Mouse (Mus musculus) cerebellum, adult 2 months (tissue): ENCODE measurements at regions not wholly inside any gene's neighbourhood (a gene's known extent, or its start where the extent isn't known, plus 50 kb on each side); places are given as distances from the start of the nearest gene placed in this dataset.

ENCODE experiments used
- DNase-seq, 2 experiments: peaks; one replicate each; pipeline ENCODE4 v3.0.0; 2021
- H3K27ac ChIP-seq: fragments of 200-500 bp; 2 replicates; pipeline ENCODE4 v1.5.1; 2012; ENCODE audit warnings: low read length, control low read depth, inconsistent platforms; ENCODE audit not compliant: insufficient read depth
- H3K27me3 ChIP-seq: fragments of 200-500 bp; 2 replicates; pipeline ENCODE4 v1.6.1; 2012; ENCODE audit warnings: inconsistent platforms, mild to moderate bottlenecking, low read length, moderate library complexity; ENCODE audit not compliant: control insufficient read depth, insufficient read depth
- H3K4me1 ChIP-seq: fragments of 200-500 bp; 2 replicates; pipeline ENCODE4 v1.6.1; 2011; ENCODE audit warnings: low read length; ENCODE audit not compliant: control insufficient read depth, insufficient read depth
- H3K4me3 ChIP-seq: fragments of 200-500 bp; replicated peaks from 2 replicates; pipeline ENCODE3; 2011; ENCODE audit warnings: mild to moderate bottlenecking, low read depth, low read length, control low read depth; ENCODE audit not compliant: insufficient read depth
- CTCF ChIP-seq: fragments of 200-500 bp; IDR thresholded peaks from 2 replicates; pipeline ENCODE4 v1.5.1; 2011; ENCODE audit warnings: low read depth, mild to moderate bottlenecking, control low read depth, low read length, moderate library complexity, borderline replicate concordance; ENCODE audit not compliant: insufficient read depth
- POLR2A ChIP-seq: fragments of 200-500 bp; IDR thresholded peaks from 2 replicates; pipeline ENCODE4 v1.6.1; 2011; ENCODE audit warnings: low read length, control low read depth, borderline replicate concordance; ENCODE audit not compliant: insufficient read depth
- WGBS: fragments of 180-500 bp; shearing (Covaris S2); methylation state at CpG from one replicate; pipeline ENCODE4 v1.1.7; 2018; 5-methylcytosine and 5-hydroxymethylcytosine counted together

GRCm38 (mm10) chr6:16281938-16282337 lies 561.5 kb downstream of the Mdfic start:
- H3K27me3 ChIP-seq, result no peaks in the 10 kb centered on the region
- no peak for DNase-seq
- no peak overlapping the region for H3K27ac ChIP-seq
- WGBS, result 85% methylated on average over 6 of the region's 6 CpGs
- TF ChIP-seq CTCF (no peak), POLR2A (no peak)
- H3K4me1 ChIP-seq, result no peaks in the 10 kb centered on the region
- H3K4me3 ChIP-seq, result no peak overlapping the region
